Comparison of ENCODE assay signal across 10 mouse cellular contexts in genomic region chr2:119108554-119108953, GRCm38 (mm10). TPM values are rescaled to one million over a fixed set of nuclear protein-coding genes. Genes with fewer than 3 reads are reported as not detected.
DNase-seq lines count a peak whose midpoint lies in the region; ATAC-seq and TF ChIP-seq lines count a peak whose summit lies in the region.
"Had no signal": no experiment of that assay in that cellular context is flagged by ENCODE, and none has a peak within 500 bp of the region (broad histone marks: within the 10 kb centered on the region; RNA-seq: fewer than 3 reads in every experiment).

No protein-coding gene starts in this region.

- H3K36me3 ChIP-seq in hindbrain, embryonic 10.5 days, result peaks cover 44% of the 10 kb centered on the region
- H3K36me3 ChIP-seq in hindbrain, embryonic 16.5 days (ENCODE audit: control insufficient read depth, insufficient read depth, low read length), result no peaks in the 10 kb centered on the region

- no peak overlapping the region for H3K27ac ChIP-seq in hindbrain, embryonic 10.5 days
- H3K27ac ChIP-seq in hindbrain, embryonic 16.5 days (ENCODE audit: low read depth, low read length), result no peak overlapping the region
- H3K27ac ChIP-seq in cerebellum, adult 2 months (ENCODE audit: insufficient read depth, low read length), result no peak overlapping the region
- H3K27ac ChIP-seq: stomach, embryonic 15.5 days had no signal

- H3K4me2 ChIP-seq in hindbrain, embryonic 16.5 days (ENCODE audit: low read length), result no peak overlapping the region
- H3K4me2 ChIP-seq: stomach, embryonic 15.5 days had no signal

- H3K9ac ChIP-seq in hindbrain, embryonic 16.5 days (ENCODE audit: low read depth, low read length), result no peak overlapping the region
- H3K9ac ChIP-seq: stomach, embryonic 15.5 days had no signal

- H3K27me3 ChIP-seq in hindbrain, embryonic 10.5 days (ENCODE audit: insufficient read depth, poor library complexity, severe bottlenecking), result no peaks in the 10 kb centered on the region
- H3K27me3 ChIP-seq in hindbrain, embryonic 16.5 days (replicated peaks; ENCODE audit: control insufficient read depth, insufficient read depth, low read length), result no peaks in the 10 kb centered on the region
- no peaks in the 10 kb centered on the region for H3K27me3 ChIP-seq in cerebellum, adult 2 months (ENCODE audit: control insufficient read depth, insufficient read depth, low read length)
- H3K27me3 ChIP-seq: megakaryocyte, embryonic 14.5 days; stomach, embryonic 15.5 days had no signal

- DNase-seq in hindbrain, embryonic 10.5 days (ENCODE audit: low spot score), result peak; percentile 31
- peak; percentile 64 for DNase-seq in adipocyte (ENCODE audit: low spot score)
- peak; percentile 33 to 44 for DNase-seq in heart, postnatal 14 days
- no peak for DNase-seq in frontal cortex, postnatal 36 days (ENCODE audit: low spot score in 2 of 2)
- no peak for DNase-seq in cerebellum, adult 2 months

- intact Hi-C loops in heart, postnatal 14 days (cut with DNase I), result loop anchor here (2.0 kb wide), 1 partner anchor 80 kb away; no protein-coding TSS in a partner anchor

- no peak for ATAC-seq in hindbrain, embryonic 16.5 days
- peak; percentile 56 for ATAC-seq in megakaryocyte progenitor cell, adult 5-6 weeks (replicated peaks; ENCODE audit: poor library complexity)
- no peak for ATAC-seq in erythroid progenitor cell, adult 5-6 weeks (replicated peaks; ENCODE audit: low FRiP score, poor library complexity, severe bottlenecking)

- H3K4me1 ChIP-seq in hindbrain, embryonic 10.5 days (replicated peaks), result peaks cover 13% of the 10 kb centered on the region
- H3K4me1 ChIP-seq in hindbrain, embryonic 16.5 days (ENCODE audit: control insufficient read depth, insufficient read depth, low read depth, low read length), result peaks cover 5% of the 10 kb centered on the region
- H3K4me1 ChIP-seq in cerebellum, adult 2 months (ENCODE audit: control insufficient read depth, insufficient read depth, low read length), result no peaks in the 10 kb centered on the region

- TF ChIP-seq POLR2A in cerebellum, adult 2 months (IDR thresholded peaks at IDR 0.05; ENCODE audit: borderline replicate concordance, insufficient read depth, low read length), result no peak

- WGBS in hindbrain, embryonic 10.5 days, result 66% methylated on average over 4 of the region's 4 CpGs
- WGBS in hindbrain, embryonic 16.5 days, result 67% methylated on average over 4 of the region's 4 CpGs
- WGBS in cerebellum, adult 2 months, result 70% methylated on average over 4 of the region's 4 CpGs

- H3K9me3 ChIP-seq in hindbrain, embryonic 10.5 days, result no peaks in the 10 kb centered on the region
- H3K9me3 ChIP-seq in hindbrain, embryonic 16.5 days (ENCODE audit: control insufficient read depth, low read length), result no peaks in the 10 kb centered on the region
- H3K9me3 ChIP-seq: megakaryocyte, embryonic 14.5 days; stomach, embryonic 15.5 days had no signal

- no peak overlapping the region for H3K4me3 ChIP-seq in hindbrain, embryonic 10.5 days
- H3K4me3 ChIP-seq in hindbrain, embryonic 16.5 days (ENCODE audit: low read length), result no peak overlapping the region
- no peak overlapping the region for H3K4me3 ChIP-seq in cerebellum, adult 2 months (replicated peaks; ENCODE audit: insufficient read depth, low read depth, low read length)
- H3K4me3 ChIP-seq: megakaryocyte, embryonic 14.5 days; stomach, embryonic 15.5 days had no signal

- TF ChIP-seq CTCF in cerebellum, adult 2 months (IDR thresholded peaks at IDR 0.05; ENCODE audit: borderline replicate concordance, insufficient read depth, low read depth, low read length), result no peak

RNA-seq across cellular contexts. Expression of gene Rad51, which starts 4.0 kb away (rescaled TPM):
- 61.6 and 87.3 TPM in 2 replicates for polyA plus RNA-seq in hindbrain, embryonic 10.5 days (2016; fragmentation: Nextera tagmentation; extraction: Ambion mirVana)
- 10.6 and 12.7 TPM in 2 replicates for polyA plus RNA-seq in hindbrain, embryonic 16.5 days (2015; fragmentation: Nextera tagmentation; extraction: Ambion mirVana)
- 1 to 10 TPM; 2.2 to 3.7 TPM for total RNA-seq in heart, postnatal 14 days (2021)
- 35.8 and 37.2 TPM in 2 replicates for total RNA-seq in megakaryocyte progenitor cell, adult 5-6 weeks (2015)
- 33.6 and 33.8 TPM in 2 replicates for total RNA-seq in megakaryocyte progenitor cell, adult 5-6 weeks (2017)
- 3.0 and 3.3 TPM in 2 replicates for polyA plus RNA-seq in cerebellum, adult 2 months (2012; rRNA removed)
- 51.2 and 66.7 TPM in 2 replicates for total RNA-seq in erythroid progenitor cell, adult 5-6 weeks (2015; ENCODE audit: low replicate concordance)
- total RNA-seq in erythroid progenitor cell, adult 5-6 weeks (2017; ENCODE audit: low replicate concordance), result 23.8 and 50.4 TPM in 2 replicates

RNA-seq across cellular contexts. Expression of gene Rmdn3, which starts 48.3 kb away (rescaled TPM):
- polyA plus RNA-seq in hindbrain, embryonic 10.5 days (2016; fragmentation: Nextera tagmentation; extraction: Ambion mirVana), result 43.6 and 48.1 TPM in 2 replicates
- 49.3 and 50.1 TPM in 2 replicates for polyA plus RNA-seq in hindbrain, embryonic 16.5 days (2015; fragmentation: Nextera tagmentation; extraction: Ambion mirVana)
- total RNA-seq in heart, postnatal 14 days (2021), result 10 to 100 TPM; 18.6 to 20.9 TPM
- total RNA-seq in megakaryocyte progenitor cell, adult 5-6 weeks (2015), result 19.5 and 21.0 TPM in 2 replicates
- total RNA-seq in megakaryocyte progenitor cell, adult 5-6 weeks (2017), result 39.8 and 44.2 TPM in 2 replicates
- polyA plus RNA-seq in cerebellum, adult 2 months (2012; rRNA removed), result 95.0 and 104 TPM in 2 replicates
- 38.9 and 41.1 TPM in 2 replicates for total RNA-seq in erythroid progenitor cell, adult 5-6 weeks (2015; ENCODE audit: low replicate concordance)
- total RNA-seq in erythroid progenitor cell, adult 5-6 weeks (2017; ENCODE audit: low replicate concordance), result 75.8 and 76.1 TPM in 2 replicates

RNA-seq across cellular contexts. Expression of gene Gchfr, which starts 59.0 kb away (rescaled TPM):
- polyA plus RNA-seq in hindbrain, embryonic 10.5 days (2016; fragmentation: Nextera tagmentation; extraction: Ambion mirVana), result 3.3 and 6.1 TPM in 2 replicates
- 10.9 and 16.2 TPM in 2 replicates for polyA plus RNA-seq in hindbrain, embryonic 16.5 days (2015; fragmentation: Nextera tagmentation; extraction: Ambion mirVana)
- 1 to 10 TPM; 1.3 to 2.2 TPM for total RNA-seq in heart, postnatal 14 days (2021)
- total RNA-seq in megakaryocyte progenitor cell, adult 5-6 weeks (2015), result 0.42 and 4.3 TPM in 2 replicates
- total RNA-seq in megakaryocyte progenitor cell, adult 5-6 weeks (2017), result not detected in 2 replicates
- 7.5 and 9.6 TPM in 2 replicates for polyA plus RNA-seq in cerebellum, adult 2 months (2012; rRNA removed)
- not detected in 2 replicates for total RNA-seq in erythroid progenitor cell, adult 5-6 weeks (2015; ENCODE audit: low replicate concordance)
- total RNA-seq in erythroid progenitor cell, adult 5-6 weeks (2017; ENCODE audit: low replicate concordance), result not detected in 2 replicates

Comparison
In these comparisons a context has a peak if more than half of its experiments do, and no peak if none do; other contexts are left out.
1. DNase-seq: peak in hindbrain, embryonic 10.5 days (single experiment), adipocyte (single experiment) and heart, postnatal 14 days (2 of 2); none in frontal cortex, postnatal 36 days (0 of 2) and cerebellum, adult 2 months (0 of 2).
2. RNA of gene Rad51, which starts 4.0 kb away (total RNA-seq): 23.8 to 66.7 TPM in erythroid progenitor cell, adult 5-6 weeks and 33.6 to 37.2 TPM in megakaryocyte progenitor cell, adult 5-6 weeks; 2.2 to 3.7 TPM in heart, postnatal 14 days; every median in the first group is over 4 times any median in the second.